Mouse (Mus musculus): Measurements from ENCODE around the gene Abca4.

DNA sequence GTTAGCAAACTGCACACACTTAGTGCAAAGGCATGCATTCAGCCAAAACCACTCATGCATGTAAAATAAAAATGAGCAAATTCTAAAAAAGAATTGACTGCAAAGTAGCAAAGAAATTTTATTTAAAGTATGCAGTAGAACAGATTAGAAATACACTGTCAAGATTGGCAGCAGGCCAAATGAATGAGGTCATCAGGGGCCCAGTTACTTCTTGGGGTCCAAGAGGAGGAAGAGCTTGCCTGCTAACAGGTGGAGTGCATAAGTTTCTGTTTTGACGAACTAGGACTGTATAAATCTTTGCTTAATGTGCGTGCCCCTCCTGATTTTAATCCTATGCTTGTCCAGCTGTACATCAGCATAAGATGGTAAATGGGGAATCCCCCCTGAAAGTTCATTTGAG is 109.8 kb downstream of the Abca4 start:
- TF ChIP-seq CTCF (IDR thresholded peaks at IDR 0.05; ENCODE audit: extremely low read depth, insufficient read depth, low read length) = no peak
- no peak for TF ChIP-seq POLR2A (IDR thresholded peaks at IDR 0.05; ENCODE audit: extremely low read depth, insufficient read depth, low read length)
